Mouse (Mus musculus) adrenal gland (tissue): Measurements from ENCODE around the gene Gm10721.
"Not testable (repeated sequence)": the region's sequence is repeated elsewhere in the genome, so short reads cannot be mapped to it uniquely, and the experiment has no call there.

ENCODE experiments used
- intact Hi-C: fragments of 180-260 bp; cut with DNase I; formaldehyde crosslinking; loops from one replicate; pipeline ENCODE4 v1.15.1; 2025
- microRNA-seq, 2 experiments: library from miRNA; unstranded; fragments of <30 nt; microRNA quantifications; one replicate each; pipeline ENCODE4; 2019

Gene Gm10721

GRCm38 (mm10) chr9:3024912-3025467 lies 12.1 kb downstream of the Gm10721 start, which contains the start of gene Gm10717:
TSS of gene Gm10717 (plus strand) at chr9:3025417.
- intact Hi-C loops = not testable (repeated sequence)

GRCm38 (mm10) chr9:3025653-3026052 lies 12.7 kb downstream of the Gm10721 start:
- intact Hi-C loops = not testable (repeated sequence)

- intact Hi-C loops = not testable (repeated sequence)
Observed at GRCm38 (mm10) chr9:3026136-3026535, 13.2 kb downstream of the Gm10721 start.

- intact Hi-C loops = not testable (repeated sequence)
Observed at GRCm38 (mm10) chr9:3026741-3027140, 13.8 kb downstream of the Gm10721 start.

GRCm38 (mm10) chr9:3027200-3027599 lies 14.3 kb downstream of the Gm10721 start:
- intact Hi-C loops = not testable (repeated sequence)

- intact Hi-C loops = not testable (repeated sequence)
Observed at GRCm38 (mm10) chr9:3029276-3030000, 16.5 kb downstream of the Gm10721 start.

- intact Hi-C loops = not testable (repeated sequence)
Observed at GRCm38 (mm10) chr9:3030677-3031318, 17.9 kb downstream of the Gm10721 start.

- intact Hi-C loops = not testable (repeated sequence)
Observed at GRCm38 (mm10) chr9:3034299-3034698, 21.4 kb downstream of the Gm10721 start, which contains the start of gene Gm17535. TSS of gene Gm17535 (plus strand) at chr9:3034599.

GRCm38 (mm10) chr9:3036577-3036976 lies 23.6 kb downstream of the Gm10721 start, which contains the start of gene Gm10715:
TSS of gene Gm10715 (plus strand) at chr9:3036877.
- intact Hi-C loops = not testable (repeated sequence)

- intact Hi-C loops = not testable (repeated sequence)
Observed at GRCm38 (mm10) chr9:3038161-3038560, 25.2 kb downstream of the Gm10721 start.

Small RNA genes lying within 50 kb of the gene (microRNA-seq; reads per million reads assigned to microRNA genes)
- gene Mir101c = 0 to 0.12 reads per million in 2 experiments
